In genomic region chr8:125868552-125868951, GRCm38 (mm10) we compare ENCODE assay signal across 14 mouse cellular contexts. TPM values are rescaled to one million over a fixed set of nuclear protein-coding genes. Genes with fewer than 3 reads are reported as not detected.
DNase-seq lines count a peak whose midpoint lies in the region; ATAC-seq and TF ChIP-seq lines count a peak whose summit lies in the region.
"Had no signal": no experiment of that assay in that cellular context is flagged by ENCODE, and none has a peak within 500 bp of the region (broad histone marks: within the 10 kb centered on the region; RNA-seq: fewer than 3 reads in every experiment).

No protein-coding gene starts in this region.

- no peak overlapping the region for H3K9ac ChIP-seq in intestine, postnatal 0 days (ENCODE audit: low read depth, low read length)
- no peak overlapping the region for H3K9ac ChIP-seq in intestine, embryonic 15.5 days
- H3K9ac ChIP-seq: heart, embryonic 15.5 days had no signal

- peak; percentile 49 for DNase-seq in retina, postnatal 1 day
- DNase-seq in retina, embryonic 14.5 days (ENCODE audit: low spot score) = no peak
- peak; percentile 35 for DNase-seq in MEL-GATA-1-ER (ENCODE audit: extremely low read depth, low read depth)
- DNase-seq in mesoderm, embryonic 11.5 days (ENCODE audit: low read depth, low spot score) = peak; percentile 29
- no peak for DNase-seq in layer of hippocampus, adult 18-20 months (ENCODE audit: low spot score in 2 of 2)
- DNase-seq: adrenal gland, adult 8-10 months; cerebellum, adult 11 months; gastrocnemius, postnatal 10 days had no signal

- no peaks in the 10 kb centered on the region for H3K27me3 ChIP-seq in intestine, postnatal 0 days (replicated peaks; ENCODE audit: control insufficient read depth, insufficient read depth, low read length)
- H3K27me3 ChIP-seq in intestine, embryonic 15.5 days (replicated peaks) = no peaks in the 10 kb centered on the region
- H3K27me3 ChIP-seq: heart, embryonic 15.5 days had no signal

- H3K36me3 ChIP-seq in intestine, postnatal 0 days (ENCODE audit: control insufficient read depth, insufficient read depth) = no peaks in the 10 kb centered on the region
- no peaks in the 10 kb centered on the region for H3K36me3 ChIP-seq in intestine, embryonic 15.5 days
- H3K36me3 ChIP-seq: G1E; heart, embryonic 15.5 days; limb, embryonic 10.5 days had no signal

- no peak overlapping the region for H3K27ac ChIP-seq in intestine, postnatal 0 days (ENCODE audit: low read depth, low read length)
- H3K27ac ChIP-seq in intestine, embryonic 15.5 days = no peak overlapping the region
- H3K27ac ChIP-seq: heart, embryonic 15.5 days had no signal

- no peaks in the 10 kb centered on the region for H3K9me3 ChIP-seq in intestine, postnatal 0 days (ENCODE audit: control insufficient read depth)
- no peaks in the 10 kb centered on the region for H3K9me3 ChIP-seq in intestine, embryonic 15.5 days
- H3K9me3 ChIP-seq: heart, embryonic 15.5 days; limb, embryonic 10.5 days had no signal

- H3K4me1 ChIP-seq in intestine, postnatal 0 days (replicated peaks; ENCODE audit: control insufficient read depth, insufficient read depth, low read length) = no peaks in the 10 kb centered on the region
- 0 out of 2 replicates have a peak, but pooled peaks cover 6% of the 10 kb centered on the region for H3K4me1 ChIP-seq in intestine, embryonic 15.5 days (replicated peaks)

- ATAC-seq in intestine, postnatal 0 days = no peak
- no peak for ATAC-seq in intestine, embryonic 15.5 days
- ATAC-seq: midbrain, embryonic 16.5 days had no signal

- no peak overlapping the region for H3K4me2 ChIP-seq in intestine, postnatal 0 days (replicated peaks; ENCODE audit: low read depth)
- H3K4me2 ChIP-seq in intestine, embryonic 15.5 days (replicated peaks) = no peak overlapping the region
- H3K4me2 ChIP-seq: heart, embryonic 15.5 days had no signal

- 62% methylated on average over 7 of the region's 7 CpGs for WGBS in intestine, postnatal 0 days
- 66% methylated on average over 7 of the region's 7 CpGs for WGBS in intestine, embryonic 15.5 days

- no peak overlapping the region for H3K4me3 ChIP-seq in intestine, postnatal 0 days (ENCODE audit: low read depth, low read length)
- no peak overlapping the region for H3K4me3 ChIP-seq in intestine, embryonic 15.5 days (replicated peaks)
- H3K4me3 ChIP-seq: heart, embryonic 15.5 days; limb, embryonic 10.5 days had no signal

- TF ChIP-seq CTCF in intestine, postnatal 0 days (IDR thresholded peaks at IDR 0.05; ENCODE audit: low read depth) = peak; percentile 44

RNA-seq across cellular contexts. Expression of gene Pcnx2, which starts 29.6 kb away (rescaled TPM):
- 0.04 and 0.29 TPM in 2 replicates for polyA plus RNA-seq in intestine, postnatal 0 days (2015; fragmentation: Nextera tagmentation; extraction: Ambion mirVana)
- polyA plus RNA-seq in intestine, embryonic 15.5 days (2015; fragmentation: Nextera tagmentation; extraction: Ambion mirVana) = 0.11 and 0.13 TPM in 2 replicates
- total RNA-seq in layer of hippocampus, adult 18-20 months (2021) = 10 to 100 TPM; 66.1 to 67.7 TPM
- polyA plus RNA-seq: G1E; limb, embryonic 10.5 days had no signal

RNA-seq across cellular contexts. Expression of gene Map3k21, which starts 41.7 kb away (rescaled TPM):
- polyA plus RNA-seq in intestine, postnatal 0 days (2015; fragmentation: Nextera tagmentation; extraction: Ambion mirVana) = 4.5 and 5.1 TPM in 2 replicates
- 4.2 and 4.5 TPM in 2 replicates for polyA plus RNA-seq in intestine, embryonic 15.5 days (2015; fragmentation: Nextera tagmentation; extraction: Ambion mirVana)
- 1 to 10 TPM; 1.3 to 1.5 TPM for total RNA-seq in layer of hippocampus, adult 18-20 months (2021)
- polyA plus RNA-seq: G1E had no signal

Comparison
In these comparisons a context has a peak if more than half of its experiments do, and no peak if none do; other contexts are left out.
1. DNase-seq: peak in retina, postnatal 1 day (single experiment), MEL-GATA-1-ER (single experiment) and mesoderm, embryonic 11.5 days (single experiment); none in retina, embryonic 14.5 days (single experiment) and layer of hippocampus, adult 18-20 months (0 of 2).